Mouse (Mus musculus) right cerebral cortex, postnatal 10 days (tissue): ENCODE measurements at regions not wholly inside any gene's neighbourhood (a gene's known extent, or its start where the extent isn't known, plus 50 kb on each side); places are given as distances from the start of the nearest gene placed in this dataset.

Experiments
- DNase-seq, 2 experiments: peaks; one replicate each; pipeline ENCODE4 v3.0.0; 2021; ENCODE audit warnings: low spot score in 2 of 2

DNA sequence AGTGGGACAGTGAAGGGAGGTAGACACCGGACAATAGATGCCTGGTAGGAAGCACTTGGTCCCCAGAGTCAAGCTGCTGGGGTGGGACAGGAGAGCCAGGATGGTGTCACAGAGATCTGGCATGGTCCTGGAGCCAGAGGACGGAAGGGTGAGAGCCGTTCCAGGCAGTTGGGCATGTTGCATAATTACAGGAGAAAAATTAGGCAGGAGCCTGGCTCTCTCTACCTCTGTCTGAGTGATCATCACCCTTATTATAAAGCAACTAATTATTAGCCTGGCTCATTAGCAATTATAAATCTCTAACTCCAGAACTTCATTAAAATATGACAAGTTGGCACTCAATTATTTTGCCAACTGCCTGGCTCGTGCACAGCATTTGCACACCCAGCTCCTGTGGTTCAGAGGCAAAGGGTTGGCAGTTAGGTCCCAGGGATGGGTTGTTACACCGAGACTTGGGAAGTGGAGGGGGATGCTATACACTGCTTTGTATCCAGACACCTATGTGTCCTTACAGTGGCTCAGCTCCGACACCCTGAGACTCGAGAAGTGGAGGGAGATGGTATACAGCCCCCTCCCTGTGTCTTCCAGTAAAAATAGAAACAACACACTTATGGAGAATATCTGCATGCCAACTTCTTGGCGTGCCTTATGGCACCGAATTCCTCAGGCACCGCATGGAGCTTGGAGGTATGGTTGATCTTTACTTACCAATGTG, 203.7 kb upstream of the Sdk2 start:
- no peak for DNase-seq

DNA sequence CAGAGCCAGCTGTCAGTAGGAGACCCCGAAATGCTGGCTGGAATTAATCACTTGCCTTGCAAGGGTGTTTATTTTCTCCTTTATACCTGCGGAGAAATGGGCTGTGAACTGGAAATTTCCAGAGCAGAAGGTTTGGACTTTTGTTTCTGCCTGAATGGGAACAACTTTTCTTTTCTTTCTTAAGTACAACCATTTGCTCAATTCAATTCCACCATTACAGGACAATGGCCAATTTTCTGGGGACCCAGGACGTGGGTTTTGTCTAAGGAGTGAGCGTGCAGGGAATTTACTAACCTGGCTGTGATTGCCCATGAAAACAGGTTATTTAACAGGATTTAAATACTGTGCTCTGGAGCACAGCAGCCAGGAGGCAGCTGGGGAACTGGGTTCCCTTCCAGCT, 195.1 kb upstream of the Sdk2 start:
- DNase-seq: no peak

DNA sequence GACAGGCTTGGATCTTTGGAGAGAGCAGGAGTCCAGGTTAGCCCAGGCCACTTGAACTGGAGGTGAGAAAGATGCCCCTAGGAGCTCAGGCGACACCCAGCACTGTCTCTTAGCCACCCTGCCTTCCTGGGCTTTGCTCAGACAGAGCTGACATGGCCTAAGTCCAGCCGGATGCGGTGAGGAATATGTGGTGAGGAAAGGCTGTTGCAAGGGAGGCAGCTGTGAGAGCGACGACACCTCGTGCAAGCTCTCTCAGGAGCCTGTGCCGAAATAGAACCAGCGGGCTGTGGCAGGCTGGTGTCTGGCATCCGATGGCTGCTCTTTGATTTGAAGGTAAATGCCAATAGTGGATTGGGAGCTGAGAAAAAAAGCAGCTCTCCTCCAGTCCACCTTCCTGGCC, 191.4 kb upstream of the Sdk2 start:
- DNase-seq: no peak

DNA sequence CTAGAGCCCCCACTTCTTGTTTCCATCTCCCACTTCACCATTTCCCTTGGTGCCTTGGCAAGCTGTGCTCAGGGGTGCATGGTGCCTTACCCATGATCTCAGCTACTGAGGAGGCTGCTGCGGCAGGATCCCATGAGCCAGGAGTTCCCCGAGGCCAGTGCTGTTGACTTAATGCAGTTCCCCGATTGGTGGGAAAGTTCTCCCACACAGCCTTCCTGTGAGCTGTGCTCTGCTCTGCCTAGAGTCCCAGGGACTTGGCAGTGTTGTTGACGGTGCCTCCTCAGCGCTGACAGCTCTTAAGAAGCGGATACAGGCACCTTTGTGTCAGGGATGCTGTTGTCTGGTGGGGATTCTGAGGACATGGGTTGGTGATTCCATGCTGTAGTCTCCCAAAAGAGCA, 190.9 kb upstream of the Sdk2 start:
- DNase-seq: no peak

DNA sequence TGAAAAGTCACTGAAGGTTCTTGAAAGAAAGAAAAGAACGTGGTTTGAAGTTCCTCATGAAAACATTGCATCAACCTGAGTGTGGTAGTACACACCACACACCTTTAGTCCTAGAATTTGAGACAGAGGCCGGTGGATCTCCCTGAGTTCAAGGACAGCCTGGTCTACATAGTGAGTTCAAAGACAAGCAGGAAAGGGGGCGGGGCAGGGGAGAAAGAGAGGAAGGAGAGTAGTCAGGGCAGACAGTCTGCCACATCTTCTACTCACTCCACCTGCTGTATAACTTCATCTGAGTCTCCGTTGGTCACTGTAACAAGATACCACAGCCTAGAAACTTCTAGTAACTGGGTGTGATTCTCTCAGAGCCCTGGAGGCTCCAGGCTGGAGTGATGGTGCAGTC, 190.2 kb upstream of the Sdk2 start:
- DNase-seq: no peak

DNA sequence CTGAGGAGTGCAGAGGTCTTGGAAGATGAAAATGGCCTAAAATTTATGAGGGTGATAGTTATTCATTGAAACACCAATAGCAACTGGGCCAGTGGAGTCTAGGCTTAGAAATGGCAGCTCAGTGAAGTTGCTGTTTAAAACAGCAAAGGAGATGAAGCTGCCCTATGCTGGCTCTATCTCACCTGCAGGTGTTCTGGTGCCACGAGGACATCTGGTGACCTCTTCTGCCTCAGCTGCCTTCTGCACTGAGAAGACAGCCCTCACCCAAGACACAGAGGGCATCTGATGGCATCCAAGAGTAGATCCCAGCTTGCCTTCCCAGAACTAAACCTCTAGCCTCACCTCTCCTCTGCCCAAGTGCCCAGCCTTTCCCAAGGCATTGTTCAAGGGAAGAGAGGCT, 187.5 kb upstream of the Sdk2 start:
- no peak for DNase-seq

DNA sequence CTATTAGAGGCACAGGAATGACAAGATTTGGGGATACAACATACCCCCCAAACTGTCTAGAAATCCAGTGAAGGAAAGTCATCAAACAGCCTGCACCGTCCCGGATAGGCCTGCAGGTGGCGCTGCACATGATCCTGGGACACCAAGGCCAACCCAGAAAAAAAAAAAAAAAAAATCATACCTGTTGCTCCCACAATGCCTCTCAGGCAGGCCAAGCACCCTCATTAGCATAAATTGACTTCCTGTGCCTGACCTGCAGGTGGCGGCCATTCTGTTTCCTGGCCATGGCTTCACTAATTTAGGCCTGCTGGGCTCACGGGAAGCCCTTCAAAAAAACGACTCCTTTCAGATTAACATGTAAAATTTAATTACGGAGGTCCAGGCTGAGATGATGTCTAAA, 184.8 kb upstream of the Sdk2 start:
- no peak for DNase-seq

DNA sequence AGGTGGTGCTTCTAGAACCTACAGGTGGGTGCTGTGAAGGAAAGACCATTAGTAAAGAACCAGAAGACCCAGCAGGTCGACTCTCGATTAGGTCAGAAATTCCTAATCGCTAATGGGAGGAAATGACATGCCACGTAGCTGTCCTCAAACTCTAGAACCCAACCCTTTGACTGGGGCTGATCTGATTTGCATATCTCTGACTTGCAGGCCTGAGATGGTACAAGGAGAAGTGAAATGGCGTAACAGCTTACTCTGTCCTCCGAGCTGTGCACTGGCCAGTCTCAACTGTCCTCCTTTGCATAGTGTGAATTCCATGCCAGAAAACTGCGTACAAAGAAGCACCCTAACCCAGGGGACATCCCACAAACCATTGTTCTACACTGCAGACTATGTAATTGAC, 182.4 kb upstream of the Sdk2 start:
- DNase-seq: no peak

DNA sequence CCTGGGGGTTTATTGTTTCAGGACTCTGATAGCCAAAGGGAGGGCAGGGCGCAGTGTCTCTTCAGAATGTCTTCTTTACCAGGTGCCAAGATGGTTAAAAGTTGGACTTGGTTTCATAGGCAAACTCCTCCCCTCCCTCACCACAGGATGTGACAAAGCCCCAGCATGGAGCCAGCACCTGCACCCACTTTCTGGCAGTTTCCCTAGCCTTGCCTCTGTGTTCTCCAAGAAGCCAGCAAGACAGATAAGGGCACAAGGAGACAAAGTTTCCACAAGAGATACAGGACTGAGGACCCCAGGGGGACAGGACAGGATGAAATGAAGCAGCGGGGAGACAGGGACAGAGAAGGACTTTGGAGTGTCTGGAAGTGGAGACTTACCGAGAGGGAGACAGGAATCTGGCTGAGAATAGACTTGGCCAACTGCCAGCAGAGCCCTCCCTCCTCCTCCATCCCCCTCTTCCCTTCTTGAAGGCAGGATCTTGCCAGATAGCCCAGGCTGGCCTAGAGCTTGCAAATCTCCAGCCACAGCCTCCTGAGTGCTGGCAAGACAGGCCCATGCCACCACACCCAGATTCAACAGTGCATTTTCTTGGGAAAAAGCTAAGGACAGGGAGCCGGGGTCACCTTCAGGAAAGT, 181.5 kb upstream of the Sdk2 start:
- no peak for DNase-seq

DNA sequence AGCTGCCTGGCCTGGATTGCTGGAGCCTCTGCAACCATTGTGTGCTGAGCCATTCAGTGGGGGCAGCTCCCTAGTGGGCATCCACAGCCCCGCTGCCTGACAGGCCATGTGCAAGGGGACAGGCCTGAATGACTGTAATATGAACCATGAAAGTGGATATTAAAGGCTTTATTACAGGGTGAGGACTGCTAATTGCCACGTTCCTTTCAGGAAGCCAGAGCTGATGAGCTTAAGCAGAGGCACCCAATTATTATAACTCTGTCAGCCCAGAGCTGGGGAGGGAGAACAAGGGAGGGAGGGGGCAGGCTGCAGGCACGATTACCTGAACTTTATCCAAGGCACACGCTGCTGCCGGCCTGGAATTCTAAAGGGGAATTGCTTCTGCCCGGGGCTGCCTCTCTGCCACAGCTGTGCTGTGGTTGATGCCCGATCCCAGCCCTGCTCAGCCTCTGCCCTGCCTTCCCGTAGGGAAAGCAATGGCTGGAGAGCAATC, 172.5 kb upstream of the Sdk2 start:
- DNase-seq: peak; percentile 32 to 44

DNA sequence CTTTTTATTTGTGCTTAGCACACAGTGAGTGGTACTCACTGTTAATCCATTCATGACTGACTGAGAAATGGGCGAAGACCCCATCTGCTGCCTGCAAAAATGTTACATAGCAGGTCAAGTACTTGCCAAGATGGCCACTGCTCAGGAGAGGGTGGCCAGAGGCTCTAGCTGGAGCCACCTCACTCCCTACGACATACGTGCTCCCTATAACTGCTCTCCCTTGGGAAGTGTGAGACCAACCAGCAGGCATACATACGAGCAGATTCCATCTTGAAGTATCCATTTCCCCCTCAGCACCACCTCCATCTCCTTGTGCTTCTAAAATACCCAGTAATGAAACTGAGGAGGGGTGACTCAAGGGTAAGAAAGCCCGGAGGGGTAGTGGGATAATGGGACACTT, 172.0 kb upstream of the Sdk2 start:
- DNase-seq: no peak

DNA sequence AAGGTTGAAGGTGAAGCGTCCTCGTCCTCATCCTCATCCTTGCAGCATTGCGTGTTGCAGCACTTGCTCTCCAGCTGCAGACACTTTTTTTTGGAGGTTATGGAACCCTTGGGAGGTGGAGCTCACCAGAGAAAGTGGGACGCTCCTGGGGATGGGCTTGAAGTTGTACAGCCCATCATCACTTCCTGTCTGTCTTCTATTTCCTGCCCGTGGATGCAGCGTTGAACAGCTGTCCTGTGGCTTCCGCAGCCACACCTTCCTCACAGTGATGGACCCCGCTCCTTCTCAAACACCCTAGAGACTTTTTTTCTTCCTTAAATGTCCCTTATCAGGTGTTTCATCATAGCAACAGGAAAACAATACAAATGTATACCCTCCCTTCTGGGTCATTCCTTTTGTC, 171.5 kb upstream of the Sdk2 start:
- no peak for DNase-seq

DNA sequence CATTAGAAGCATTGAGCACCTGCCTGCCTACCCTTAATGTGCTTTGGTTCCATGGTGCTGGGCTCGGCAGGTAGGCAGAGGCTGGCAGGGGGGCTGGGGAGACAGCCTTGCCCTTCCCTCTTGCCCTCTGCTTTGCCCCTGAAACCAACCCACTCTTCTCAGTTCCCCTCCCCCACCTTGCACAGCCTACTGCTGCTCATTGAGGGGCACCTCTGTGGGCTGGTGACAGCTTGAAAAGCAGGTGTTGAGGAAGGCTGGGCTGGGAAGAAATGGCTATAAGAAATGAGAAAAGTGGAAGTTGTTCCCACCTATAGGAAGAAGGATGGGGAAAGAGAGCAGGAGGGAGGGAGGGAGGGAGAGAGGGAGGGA, 167.7 kb upstream of the Sdk2 start:
- DNase-seq: no peak

DNA sequence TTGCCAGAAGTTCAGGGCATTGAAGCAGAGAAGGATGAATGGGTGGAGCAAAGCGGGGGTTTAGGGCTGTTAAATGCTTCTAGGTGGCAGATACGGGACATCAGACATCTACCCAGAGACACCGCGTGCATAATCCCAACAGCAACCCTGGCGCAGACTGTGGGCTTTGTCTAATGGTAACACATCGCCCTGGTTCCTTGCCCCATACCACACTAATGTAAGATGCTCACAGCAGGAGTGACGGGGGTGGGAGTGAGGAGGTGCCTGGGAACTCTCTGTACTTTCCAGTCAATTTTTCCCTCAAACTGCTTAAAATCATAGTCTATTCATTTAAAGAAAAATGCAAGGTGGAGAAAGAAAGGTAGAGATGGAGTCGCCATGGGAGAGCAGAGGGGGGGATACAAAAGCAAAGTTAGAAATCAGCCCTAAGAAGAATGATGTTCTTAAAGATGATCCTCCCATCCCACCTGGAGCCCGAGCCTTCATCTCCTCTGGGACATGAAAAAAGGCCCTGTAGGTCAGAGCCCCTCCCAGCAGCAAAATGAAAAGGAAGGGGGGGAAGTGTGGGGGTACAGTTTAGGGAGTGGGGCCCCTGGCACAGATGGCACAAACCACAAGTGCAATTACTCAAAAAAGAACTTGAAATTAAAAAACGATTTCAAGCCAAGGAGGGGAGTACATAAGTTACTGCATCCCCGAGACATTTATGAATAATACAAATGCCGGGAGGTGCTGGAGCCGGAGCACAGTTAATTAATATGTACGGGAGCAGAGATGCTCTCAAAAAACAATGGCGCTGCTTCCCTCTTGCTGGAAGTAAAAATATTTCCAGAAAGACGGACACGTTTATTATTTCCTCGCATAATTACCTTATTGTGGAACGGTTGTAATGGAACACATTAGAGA, 167.0 kb upstream of the Sdk2 start:
- DNase-seq: no peak

DNA sequence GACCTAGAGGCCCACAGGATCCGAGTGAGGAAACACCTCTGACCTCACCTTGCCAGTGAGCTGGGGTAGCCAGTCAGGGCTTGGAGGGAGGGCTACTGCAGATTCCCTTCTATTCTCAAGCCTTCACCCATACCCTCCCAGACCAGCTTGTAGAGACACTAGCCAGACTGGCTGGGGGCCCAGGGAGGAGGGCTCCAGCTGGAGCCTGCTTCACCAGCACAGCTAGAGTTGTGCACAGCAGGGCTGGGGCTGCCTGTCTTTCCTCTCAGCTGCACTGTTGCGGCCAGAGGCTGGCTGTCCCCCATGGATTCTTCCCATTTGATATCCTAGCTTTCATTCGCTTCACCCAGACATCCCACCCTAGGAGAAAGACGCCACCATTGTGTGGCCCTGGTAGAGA, 165.0 kb upstream of the Sdk2 start:
- DNase-seq: peak; percentile 57 to 59

DNA sequence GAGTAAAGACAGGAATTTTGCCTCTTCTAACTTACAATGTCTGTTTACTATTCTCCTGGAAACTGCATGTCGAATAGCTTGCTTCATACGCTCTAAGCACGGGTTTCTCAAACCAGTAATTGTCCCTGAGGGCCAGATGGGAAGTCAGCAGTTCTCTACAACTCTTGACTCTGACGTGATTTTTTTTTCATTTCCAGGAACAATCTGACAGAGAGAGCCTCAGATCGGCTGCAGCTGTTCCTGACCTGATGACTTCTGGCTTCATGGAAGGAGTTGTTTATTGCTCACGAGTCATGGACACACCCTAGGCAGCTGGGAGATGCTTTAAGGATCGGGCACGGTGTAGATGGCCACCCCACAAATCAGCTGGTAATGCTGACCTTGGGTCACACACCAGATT, 162.9 kb upstream of the Sdk2 start:
- no peak for DNase-seq

DNA sequence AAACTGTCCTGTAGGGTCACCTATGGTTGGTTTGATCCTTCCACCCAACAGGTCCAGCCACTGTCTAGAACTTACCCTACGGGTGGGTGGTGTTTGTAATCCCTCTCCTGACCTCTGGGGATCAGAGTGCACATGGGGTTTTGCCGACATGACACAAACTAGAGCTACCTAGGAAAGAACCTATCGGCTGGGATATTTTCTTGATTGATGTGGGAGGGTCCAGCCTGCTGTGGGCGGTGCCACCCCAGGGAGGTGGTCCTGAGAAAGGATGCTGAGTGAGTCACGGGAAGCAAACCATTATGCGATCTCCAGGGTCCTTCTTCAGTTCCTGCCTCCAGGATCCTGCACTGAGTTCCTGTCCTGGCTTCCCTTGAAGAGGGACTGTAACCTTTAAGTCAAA, 162.3 kb upstream of the Sdk2 start:
- DNase-seq: no peak

DNA sequence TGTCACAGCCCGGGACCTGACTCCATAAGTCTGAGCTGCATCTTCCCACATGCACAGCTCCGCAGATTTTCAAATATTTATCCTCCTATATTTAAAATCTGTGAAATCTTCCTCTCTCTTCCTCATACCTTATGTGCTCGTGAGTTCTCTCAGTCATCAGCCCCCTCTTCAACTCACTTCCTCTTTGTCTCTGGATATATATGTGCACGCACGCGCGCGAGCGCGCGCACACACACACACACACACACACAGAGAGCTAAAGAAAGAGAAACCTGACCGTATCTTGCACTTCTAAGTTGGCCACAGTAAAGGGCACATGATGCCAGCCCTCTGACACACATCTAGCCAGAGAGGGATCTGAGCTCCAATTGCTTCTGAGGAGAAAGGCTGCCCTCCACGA, 159.7 kb upstream of the Sdk2 start:
- DNase-seq: no peak

DNA sequence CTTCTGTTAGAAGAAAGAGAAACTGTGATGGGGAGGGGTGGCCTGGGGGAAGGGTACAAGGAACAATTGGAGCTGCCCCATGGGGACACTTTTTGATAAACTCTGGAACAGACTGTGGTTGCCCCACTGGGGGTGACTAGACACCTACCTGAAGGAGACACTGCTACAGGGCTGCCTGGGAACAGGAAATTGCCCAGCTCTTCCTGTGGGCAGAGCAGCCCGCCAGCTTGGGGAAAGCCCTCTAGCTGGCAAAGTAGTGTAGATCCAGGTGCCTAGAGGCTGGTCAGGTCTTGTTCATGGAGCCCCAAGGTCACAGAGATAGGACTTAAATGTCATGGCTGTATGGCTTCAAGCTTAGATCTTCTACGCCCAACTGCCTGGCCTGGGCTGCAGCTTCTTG, 157.9 kb upstream of the Sdk2 start:
- DNase-seq: no peak

DNA sequence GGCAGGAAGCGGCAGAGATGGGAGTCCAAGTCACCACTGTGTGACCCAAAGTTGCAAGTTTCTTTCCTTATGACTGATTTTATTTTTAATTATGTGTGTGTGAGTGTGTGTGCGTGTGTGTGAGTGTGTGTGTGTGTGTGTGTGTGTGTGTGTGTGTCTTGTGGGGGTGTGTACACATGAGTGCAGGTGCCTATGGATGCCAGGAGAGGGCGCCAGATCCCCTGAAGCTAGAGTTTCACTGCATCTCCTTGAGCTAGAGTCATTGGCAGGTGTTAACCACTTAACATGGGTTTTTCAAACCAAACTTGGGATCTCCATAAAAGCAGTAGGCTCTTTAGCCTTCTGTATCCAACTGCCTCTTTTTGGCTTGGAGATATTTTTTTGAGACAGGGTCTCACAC, 156.2 kb upstream of the Sdk2 start:
- no peak for DNase-seq

DNA sequence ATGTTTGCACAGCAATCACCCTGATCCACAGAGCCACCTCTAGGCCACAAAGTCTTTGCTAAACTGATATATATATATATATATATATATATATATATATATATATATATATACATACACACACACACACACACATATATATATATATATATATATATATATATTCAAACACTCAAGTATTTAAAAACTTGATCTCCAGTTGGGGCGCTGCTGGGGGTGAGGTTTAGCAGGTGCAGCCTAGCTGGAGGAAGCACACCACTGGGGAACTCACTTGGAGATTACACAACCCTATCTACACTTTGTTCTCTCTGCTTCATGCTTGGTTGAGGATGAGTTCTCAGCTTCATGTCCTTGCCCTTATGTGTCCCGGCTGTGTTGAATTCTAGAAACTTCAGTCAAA, 153.6 kb upstream of the Sdk2 start:
- DNase-seq: no peak

DNA sequence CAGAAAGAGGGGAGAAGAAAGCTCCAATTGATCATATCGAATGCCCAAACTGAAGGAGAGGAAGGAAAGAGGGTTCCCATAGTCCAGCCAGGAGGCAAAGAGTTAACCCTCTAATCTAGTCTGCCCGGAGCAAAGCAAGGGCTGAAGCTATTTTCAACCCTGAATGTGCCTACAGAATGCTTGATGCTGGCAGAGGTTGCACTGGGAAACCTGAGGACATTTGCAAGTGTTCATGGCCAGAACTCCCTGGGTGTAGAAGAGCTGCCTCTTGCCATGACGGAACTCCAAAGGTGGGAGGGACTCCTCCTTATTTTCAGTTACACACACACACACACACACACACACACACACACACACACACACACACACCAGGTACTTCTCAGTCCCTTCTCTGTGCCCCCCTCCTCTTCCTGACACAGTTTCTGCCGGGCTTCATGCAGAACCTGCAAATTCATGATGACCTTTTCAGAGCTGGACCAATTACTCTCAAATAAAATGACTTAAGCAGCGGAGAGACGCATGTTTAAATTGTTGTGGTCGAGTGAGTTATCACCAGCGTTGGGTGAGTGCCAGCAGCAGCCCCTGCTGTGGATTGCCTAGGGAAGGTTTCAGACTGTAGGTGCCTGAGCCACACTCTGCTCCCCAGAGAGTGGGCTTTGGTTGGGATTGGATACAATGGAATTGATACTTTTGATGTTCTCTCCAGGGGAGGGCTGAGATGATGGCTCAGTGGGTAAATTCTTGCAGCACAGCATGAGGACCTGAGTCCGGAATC, 152.1 kb upstream of the Sdk2 start:
- DNase-seq: no peak
